Mouse (Mus musculus) kidney, adult 2 months (tissue): ENCODE data around the gene Pex5l.

Experiments
- CTCF ChIP-seq: fragments of 200-500 bp; conservative IDR thresholded peaks from 2 replicates; pipeline ENCODE4 v1.5.1; 2011; ENCODE audit warnings: low read depth, mild to moderate bottlenecking, control low read depth, low read length, moderate library complexity, mixed read lengths; ENCODE audit not compliant: insufficient read depth, insufficient read length
- POLR2A ChIP-seq: fragments of 200-500 bp; IDR thresholded peaks from one replicate; pipeline ENCODE4 v1.6.1; 2011; ENCODE audit warnings: low read depth, low read length, control low read depth

DNA sequence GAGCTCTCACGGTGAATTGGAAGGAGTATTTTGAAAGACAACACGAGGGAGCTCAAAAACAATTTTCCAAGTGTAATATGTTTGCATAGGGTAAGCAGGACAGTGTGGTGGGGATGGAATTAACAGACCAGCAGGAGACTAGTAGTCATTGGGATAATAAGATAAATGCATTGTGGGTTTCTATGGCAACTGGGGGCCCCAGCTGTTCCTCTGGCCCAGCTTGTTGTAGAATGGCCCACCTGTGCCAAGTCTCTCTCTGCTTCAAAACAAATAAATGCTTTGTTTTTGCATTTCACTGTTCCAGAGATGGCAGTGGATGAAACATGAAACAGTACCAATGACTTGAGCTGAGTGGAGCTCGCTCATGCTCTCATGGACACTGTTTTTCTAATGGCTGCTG is 141.3 kb downstream of the Pex5l start:
- TF ChIP-seq CTCF: no peak
- TF ChIP-seq POLR2A: no peak
